Mouse (Mus musculus) myocyte (in vitro differentiated cells): ENCODE measurements around the gene Galnt7. TPM values are rescaled to one million over a fixed set of nuclear protein-coding genes. Genes with fewer than 3 reads are reported as not detected.

Experiments
- H3K27me3 ChIP-seq: one replicate; pipeline ENCODE4 v1.6.1; 2011; ENCODE audit not compliant: control insufficient read depth, insufficient read depth, insufficient read length
- H3K36me3 ChIP-seq: one replicate; pipeline ENCODE4 v1.6.1; 2011; ENCODE audit not compliant: control insufficient read depth, insufficient read depth
- H3K4me2 ChIP-seq: one replicate; pipeline ENCODE4 v1.6.1; 2011; ENCODE audit warnings: low read depth, control low read depth
- H3K4me3 ChIP-seq: one replicate; pipeline ENCODE4 v1.5.1; 2011; ENCODE audit warnings: mild to moderate bottlenecking, control low read depth, moderate library complexity
- H3K79me2 ChIP-seq: one replicate; pipeline ENCODE4 v1.6.1; 2011; ENCODE audit not compliant: control insufficient read depth, insufficient read depth
- H3ac ChIP-seq: one replicate; pipeline ENCODE4 v1.6.1; 2011; ENCODE audit not compliant: control insufficient read depth, insufficient read length
- CEBPB ChIP-seq: IDR thresholded peaks from 2 replicates; pipeline ENCODE4 v1.6.1; 2011; ENCODE audit warnings: mild to moderate bottlenecking, moderate library complexity; ENCODE audit not compliant: poor library complexity, insufficient read depth, severe bottlenecking
- E2F4 ChIP-seq: IDR thresholded peaks from one replicate; pipeline ENCODE4 v1.6.1; 2011; ENCODE audit warnings: mild to moderate bottlenecking, control low read depth, moderate library complexity; ENCODE audit not compliant: insufficient read depth
- MAX ChIP-seq: IDR thresholded peaks from one replicate; pipeline ENCODE4 v1.6.1; 2011; ENCODE audit warnings: low read depth, mild to moderate bottlenecking, control low read depth
- MYOD1 ChIP-seq, 3 experiments: IDR thresholded peaks; one replicate each; pipeline ENCODE4 v1.6.1; 2011; ENCODE audit warnings: control low read depth in 2 of 3, low read depth in 2 of 3, mild to moderate bottlenecking in 2 of 3, moderate library complexity in 1 of 3; ENCODE audit not compliant: insufficient read length in 2 of 3, control insufficient read depth in 1 of 3
- MYOG ChIP-seq, 3 experiments: IDR thresholded peaks; one replicate each; pipeline ENCODE4 v1.6.1; 2011; ENCODE audit warnings: control low read depth in 2 of 3, low read depth in 2 of 3, mild to moderate bottlenecking in 2 of 3; ENCODE audit not compliant: insufficient read length in 2 of 3, control insufficient read depth in 1 of 3, insufficient read depth in 1 of 3
- POLR2A ChIP-seq: IDR thresholded peaks from one replicate; pipeline ENCODE4 v1.6.1; 2011; ENCODE audit warnings: low read depth, mild to moderate bottlenecking, control low read depth, moderate library complexity; ENCODE audit not compliant: insufficient read length
- POLR2AphosphoS2 ChIP-seq: IDR thresholded peaks from one replicate; pipeline ENCODE4 v1.6.1; 2011; ENCODE audit warnings: low read depth, control low read depth; ENCODE audit not compliant: insufficient read length
- REST ChIP-seq: IDR thresholded peaks from one replicate; pipeline ENCODE4 v1.6.1; 2011; ENCODE audit warnings: mild to moderate bottlenecking, control low read depth, moderate library complexity; ENCODE audit not compliant: insufficient read depth, insufficient read length
- SRF ChIP-seq: IDR thresholded peaks from one replicate; pipeline ENCODE4 v1.6.1; 2011; ENCODE audit warnings: low read depth; ENCODE audit not compliant: control insufficient read depth, insufficient read length
- TCF12 ChIP-seq: IDR thresholded peaks from one replicate; pipeline ENCODE4 v1.6.1; 2011; ENCODE audit warnings: mild to moderate bottlenecking, control low read depth; ENCODE audit not compliant: poor library complexity, insufficient read depth, severe bottlenecking
- TCF3 ChIP-seq: IDR thresholded peaks from one replicate; pipeline ENCODE4 v1.6.1; 2011; ENCODE audit warnings: low read depth, control low read depth; ENCODE audit not compliant: insufficient read length
- USF1 ChIP-seq: IDR thresholded peaks from one replicate; pipeline ENCODE4 v1.6.1; 2011; ENCODE audit warnings: low read depth, mild to moderate bottlenecking, control low read depth, moderate library complexity
- polyA plus RNA-seq: library from polyadenylated mRNA; unstranded; fragments of >200 nt; fragmentation: generic; extraction: Trizol; gene quantifications from one replicate; pipeline ENCODE4 v1.2.1, GENCODE M21; 2012; ENCODE audit warnings: missing spikeins

Galnt7 gene
- polyA plus RNA-seq, 1 experiment, result 3.1 TPM

DNA sequence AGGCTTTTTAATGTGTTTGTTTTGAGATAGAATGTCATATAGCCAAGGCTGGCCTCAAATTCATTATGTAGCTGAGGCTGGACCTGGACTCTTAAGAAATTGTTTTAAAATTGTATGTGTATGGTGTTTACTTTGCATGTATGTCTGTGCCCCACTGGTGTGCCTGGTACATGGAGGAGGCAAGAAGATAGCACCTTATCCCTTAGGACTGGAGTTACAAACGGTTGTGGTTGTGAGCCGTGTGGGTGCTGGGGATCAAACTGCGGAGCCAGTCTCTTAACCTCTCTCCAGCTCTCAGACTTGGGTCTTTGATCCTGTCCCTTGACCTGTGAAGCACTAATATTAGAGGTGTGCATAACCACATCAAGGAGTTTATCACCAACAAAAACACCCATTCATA is 106.0 kb downstream of the Galnt7 start:
- H3K4me3 ChIP-seq, result no peak overlapping the region
- H3K4me2 ChIP-seq, result no peak overlapping the region
- no peaks in the 10 kb centered on the region for H3K79me2 ChIP-seq
- TF ChIP-seq MYOG (IDR thresholded peaks at IDR 0.05; ENCODE audit: control insufficient read depth in 1 of 3, insufficient read depth in 1 of 3, insufficient read length in 2 of 3, low read depth in 2 of 3), result no peak
- TF ChIP-seq TCF3, result no peak
- no peak for TF ChIP-seq POLR2A
- TF ChIP-seq TCF12, result no peak
- TF ChIP-seq USF1, result no peak
- no peaks in the 10 kb centered on the region for H3K36me3 ChIP-seq
- no peak overlapping the region for H3ac ChIP-seq
- no peaks in the 10 kb centered on the region for H3K27me3 ChIP-seq

GRCm38 (mm10) chr8:57546401-57546800 is 106.4 kb downstream of the Galnt7 start:
- Histone ChIP-seq H3K4me3 (no peak overlapping the region), H3K79me2 (no peaks in the 10 kb centered on the region), H3K36me3 (no peaks in the 10 kb centered on the region), H3ac (no peak overlapping the region), H3K27me3 (no peaks in the 10 kb centered on the region), H3K4me2 (no peak overlapping the region)
- TF ChIP-seq SRF, result no peak
- no peak for TF ChIP-seq MAX
- TF ChIP-seq CEBPB, result no peak
- TF ChIP-seq E2F4, result no peak
- no peak for TF ChIP-seq REST
- no peak for TF ChIP-seq MYOD1 (IDR thresholded peaks at IDR 0.05; ENCODE audit: control insufficient read depth in 1 of 3, insufficient read length in 2 of 3, low read depth in 2 of 3)
- no peak for TF ChIP-seq TCF12
- no peak for TF ChIP-seq POLR2AphosphoS2
- no peak for TF ChIP-seq POLR2A
- TF ChIP-seq USF1, result no peak
- no peak for TF ChIP-seq TCF3
- TF ChIP-seq MYOG (IDR thresholded peaks at IDR 0.05; ENCODE audit: control insufficient read depth in 1 of 3, insufficient read depth in 1 of 3, insufficient read length in 2 of 3, low read depth in 2 of 3), result no peak

DNA sequence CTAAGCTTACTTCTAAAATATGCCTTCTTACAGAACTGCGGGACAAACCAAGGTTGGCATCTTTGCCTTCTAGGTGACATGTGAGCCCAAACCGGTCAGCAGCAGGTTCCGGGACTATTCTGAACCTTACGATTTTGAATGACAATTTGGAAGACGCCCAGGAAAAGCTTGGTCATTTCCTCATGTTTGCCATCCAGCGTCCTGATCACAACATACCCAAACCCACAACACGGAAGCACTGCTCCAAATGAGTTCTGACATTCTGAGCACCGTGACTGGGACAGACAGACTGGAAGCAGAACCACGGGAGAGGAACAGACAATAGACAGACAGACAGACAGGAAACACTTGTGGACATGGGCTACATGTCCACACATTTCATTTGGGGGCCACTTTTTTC is 111.4 kb downstream of the Galnt7 start:
- Histone ChIP-seq H3K4me3 (no peak overlapping the region), H3ac (no peak overlapping the region), H3K4me2 (no peak overlapping the region), H3K79me2 (no peaks in the 10 kb centered on the region), H3K27me3 (no peaks in the 10 kb centered on the region), H3K36me3 (no peaks in the 10 kb centered on the region)
- TF ChIP-seq MYOG (IDR thresholded peaks at IDR 0.05; ENCODE audit: control insufficient read depth in 1 of 3, insufficient read depth in 1 of 3, insufficient read length in 2 of 3, low read depth in 2 of 3) (no peak), MYOD1 (IDR thresholded peaks at IDR 0.05; ENCODE audit: control insufficient read depth in 1 of 3, insufficient read length in 2 of 3, low read depth in 2 of 3) (no peak), CEBPB (no peak), POLR2A (no peak)

GRCm38 (mm10) chr8:57540951-57541350 is 111.9 kb downstream of the Galnt7 start:
- no peaks in the 10 kb centered on the region for H3K79me2 ChIP-seq
- no peak overlapping the region for H3K4me2 ChIP-seq
- no peaks in the 10 kb centered on the region for H3K36me3 ChIP-seq
- no peak overlapping the region for H3ac ChIP-seq
- TF ChIP-seq SRF, result no peak
- TF ChIP-seq CEBPB, result no peak
- no peak for TF ChIP-seq MYOD1 (IDR thresholded peaks at IDR 0.05; ENCODE audit: control insufficient read depth in 1 of 3, insufficient read length in 2 of 3, low read depth in 2 of 3)
- TF ChIP-seq REST, result no peak
- no peak for TF ChIP-seq TCF3
- no peak for TF ChIP-seq MAX
- no peak for TF ChIP-seq MYOG (IDR thresholded peaks at IDR 0.05; ENCODE audit: control insufficient read depth in 1 of 3, insufficient read depth in 1 of 3, insufficient read length in 2 of 3, low read depth in 2 of 3)
- no peak for TF ChIP-seq E2F4
- TF ChIP-seq USF1, result no peak
- no peak for TF ChIP-seq TCF12
- TF ChIP-seq POLR2AphosphoS2, result no peak
- no peak for TF ChIP-seq POLR2A
- H3K4me3 ChIP-seq, result no peak overlapping the region
- no peaks in the 10 kb centered on the region for H3K27me3 ChIP-seq

GRCm38 (mm10) chr8:57540110-57540838 is 112.6 kb downstream of the Galnt7 start:
- Histone ChIP-seq H3K27me3 (no peaks in the 10 kb centered on the region), H3K79me2 (no peaks in the 10 kb centered on the region), H3ac (no peak overlapping the region), H3K4me2 (no peak overlapping the region), H3K36me3 (no peaks in the 10 kb centered on the region), H3K4me3 (no peak overlapping the region)
- no peak for TF ChIP-seq E2F4
- no peak for TF ChIP-seq TCF12
- TF ChIP-seq USF1, result no peak
- no peak for TF ChIP-seq POLR2A
